ENCODE assay signal across 8 mouse cellular contexts in genomic region chr6:72454833-72455373, GRCm38 (mm10). TPM values are rescaled to one million over a fixed set of nuclear protein-coding genes. Genes with fewer than 3 reads are reported as not detected.
DNase-seq lines count a peak whose midpoint lies in the region; ATAC-seq lines count a peak whose summit lies in the region.

No protein-coding gene starts in this region.

- no peak overlapping the region for H3K4me3 ChIP-seq in lung, embryonic 16.5 days (ENCODE audit: low read length)
- H3K4me3 ChIP-seq in neural tube, embryonic 15.5 days (replicated peaks) = no peak overlapping the region

- no peak overlapping the region for H3K4me2 ChIP-seq in lung, embryonic 16.5 days (ENCODE audit: low read depth, low read length)
- no peak overlapping the region for H3K4me2 ChIP-seq in neural tube, embryonic 15.5 days

- ATAC-seq in frontal cortex, adult (ENCODE audit: low TSS enrichment) = peak; percentile 42; the same call in 1 of the 2 replicates
- ATAC-seq in lung, embryonic 16.5 days (ENCODE audit: low read depth) = peak; percentile 12; the same call in 1 of the 2 replicates
- peak; percentile 77 for ATAC-seq in neural tube, embryonic 15.5 days (ENCODE audit: low FRiP score)

- no peaks in the 10 kb centered on the region for H3K36me3 ChIP-seq in lung, embryonic 16.5 days (ENCODE audit: control insufficient read depth, insufficient read depth, low read length)
- H3K36me3 ChIP-seq in neural tube, embryonic 15.5 days = no peaks in the 10 kb centered on the region

- WGBS in lung, embryonic 16.5 days = 52% methylated on average over 7 of the region's 7 CpGs
- WGBS in neural tube, embryonic 15.5 days = 49% methylated on average over 7 of the region's 7 CpGs

- H3K4me1 ChIP-seq in lung, embryonic 16.5 days (replicated peaks; ENCODE audit: control insufficient read depth, insufficient read depth, low read length) = peaks cover 17% of the 10 kb centered on the region
- H3K4me1 ChIP-seq in neural tube, embryonic 15.5 days = 0 out of 2 replicates have a peak, but pooled peaks cover 2% of the 10 kb centered on the region

- no peaks in the 10 kb centered on the region for H3K9me3 ChIP-seq in lung, embryonic 16.5 days (ENCODE audit: control insufficient read depth, low read length)
- no peaks in the 10 kb centered on the region for H3K9me3 ChIP-seq in neural tube, embryonic 15.5 days (replicated peaks)

- H3K9ac ChIP-seq in lung, embryonic 16.5 days (ENCODE audit: low read length) = no peak overlapping the region
- no peak overlapping the region for H3K9ac ChIP-seq in neural tube, embryonic 15.5 days (replicated peaks)

- H3K27me3 ChIP-seq in lung, embryonic 16.5 days (ENCODE audit: control insufficient read depth, insufficient read depth, low read depth, low read length) = no peaks in the 10 kb centered on the region
- H3K27me3 ChIP-seq in neural tube, embryonic 15.5 days (replicated peaks) = no peaks in the 10 kb centered on the region

- DNase-seq in frontal cortex, postnatal 25 days (ENCODE audit: low spot score in 2 of 2) = no peak
- DNase-seq in lung, postnatal 14 days = no peak
- DNase-seq in heart, postnatal 10 days = peak; percentile 51 to 58
- DNase-seq in urinary bladder, postnatal 25 days (ENCODE audit: low spot score) = no peak
- no peak for DNase-seq in ovary, postnatal 14 days (ENCODE audit: low spot score)

- peak overlapping the region; percentile 21 for H3K27ac ChIP-seq in lung, embryonic 16.5 days (ENCODE audit: low read length)
- H3K27ac ChIP-seq in neural tube, embryonic 15.5 days (replicated peaks) = peak overlapping the region; percentile 56

- intact Hi-C loops in heart, postnatal 10 days (cut with DNase I) = no loop called here

RNA-seq across cellular contexts. Expression of gene Mat2a, which starts 15.5 kb away (rescaled TPM):
- 336 and 340 TPM in 2 replicates for polyA plus RNA-seq in lung, embryonic 16.5 days (2015; fragmentation: Nextera tagmentation; extraction: Ambion mirVana)
- total RNA-seq in heart, postnatal 10 days (2021) = 100 to 1,000 TPM; 204 to 226 TPM
- polyA plus RNA-seq in neural tube, embryonic 15.5 days (2015; fragmentation: Nextera tagmentation; extraction: Ambion mirVana) = 341 and 365 TPM in 2 replicates

RNA-seq across cellular contexts. Expression of gene Ggcx, which starts 40.8 kb away (rescaled TPM):
- polyA plus RNA-seq in lung, embryonic 16.5 days (2015; fragmentation: Nextera tagmentation; extraction: Ambion mirVana) = 38.7 and 42.6 TPM in 2 replicates
- 10 to 100 TPM; 24.5 to 27.7 TPM for total RNA-seq in heart, postnatal 10 days (2021)
- polyA plus RNA-seq in neural tube, embryonic 15.5 days (2015; fragmentation: Nextera tagmentation; extraction: Ambion mirVana) = 19.0 and 23.2 TPM in 2 replicates

Comparison
In these comparisons a context has a peak if more than half of its experiments do, and no peak if none do; other contexts are left out.
1. ATAC-seq: peak in every context shown above with its lines; median percentile 77 in neural tube, embryonic 15.5 days; 42 in frontal cortex, adult; 12 in lung, embryonic 16.5 days.
2. DNase-seq: peak in heart, postnatal 10 days (2 of 2); none in frontal cortex, postnatal 25 days (0 of 2), lung, postnatal 14 days (single experiment), urinary bladder, postnatal 25 days (single experiment) and ovary, postnatal 14 days (single experiment).